Mouse (Mus musculus): ENCODE measurements around the gene Ptprj.
"Not testable (repeated sequence)": the region's sequence is repeated elsewhere in the genome, so short reads cannot be mapped to it uniquely, and the experiment has no call there.

The Ptprj gene

DNA sequence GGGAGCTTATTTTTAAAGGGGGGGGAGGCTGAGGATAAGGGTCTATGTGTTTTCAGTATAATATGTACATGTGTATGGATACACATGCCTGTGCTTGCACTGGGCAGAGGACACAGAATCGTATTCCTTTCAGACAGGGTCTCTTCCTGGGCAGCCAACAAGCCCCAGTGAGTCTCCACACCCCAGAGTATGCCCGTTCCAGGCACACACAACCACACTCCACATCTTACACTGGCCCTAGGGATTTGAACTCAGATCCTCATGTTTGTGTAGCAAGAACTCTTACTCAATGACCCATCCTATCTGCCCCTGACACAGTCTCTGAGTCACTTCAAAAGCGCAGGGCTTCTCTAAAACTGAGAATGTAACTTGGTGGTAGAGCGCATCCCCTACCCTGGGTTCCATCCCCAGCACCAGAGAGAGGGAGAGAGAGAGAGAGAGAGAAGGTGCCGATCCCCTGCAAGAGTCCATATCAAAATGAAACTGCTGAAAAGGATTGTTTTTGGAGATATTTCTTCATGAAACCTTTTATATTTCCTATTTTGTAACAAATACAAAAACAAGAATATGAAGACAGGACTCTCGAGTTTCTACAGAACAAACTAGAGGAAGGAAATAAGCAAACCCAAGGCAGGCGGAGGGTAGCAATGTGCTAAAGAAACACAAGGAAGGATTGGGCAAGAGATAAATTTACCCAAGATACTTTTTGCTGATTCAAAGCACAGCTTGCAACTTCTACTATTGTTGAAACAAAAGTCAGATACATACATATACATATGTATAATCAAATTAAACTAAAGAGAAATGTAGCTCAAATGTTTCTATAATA lies 2.8 kb downstream of the Ptprj start:
- no peak for DNase-seq (ENCODE audit: low spot score in 2 of 2)

DNA sequence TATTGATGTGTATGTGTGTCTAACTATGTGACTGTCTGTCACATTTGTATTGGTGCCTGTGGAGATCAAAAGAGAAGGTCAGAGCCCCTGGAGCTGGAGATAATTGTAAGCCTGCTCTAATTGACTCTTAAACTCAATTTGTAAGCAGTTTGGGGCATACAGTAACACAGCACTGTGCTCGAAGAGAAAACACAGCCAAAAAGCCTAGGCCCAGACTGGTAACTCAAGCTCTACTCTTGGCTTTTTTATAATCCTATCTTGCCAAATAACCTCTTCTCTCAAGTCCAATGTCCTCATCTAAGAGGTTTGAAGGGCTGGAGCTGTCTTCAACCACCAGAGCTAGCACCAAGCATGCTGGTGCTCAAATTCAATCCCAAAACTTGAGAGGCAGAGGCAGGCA lies 3.5 kb downstream of the Ptprj start:
- DNase-seq (ENCODE audit: low spot score in 2 of 2): no peak

DNA sequence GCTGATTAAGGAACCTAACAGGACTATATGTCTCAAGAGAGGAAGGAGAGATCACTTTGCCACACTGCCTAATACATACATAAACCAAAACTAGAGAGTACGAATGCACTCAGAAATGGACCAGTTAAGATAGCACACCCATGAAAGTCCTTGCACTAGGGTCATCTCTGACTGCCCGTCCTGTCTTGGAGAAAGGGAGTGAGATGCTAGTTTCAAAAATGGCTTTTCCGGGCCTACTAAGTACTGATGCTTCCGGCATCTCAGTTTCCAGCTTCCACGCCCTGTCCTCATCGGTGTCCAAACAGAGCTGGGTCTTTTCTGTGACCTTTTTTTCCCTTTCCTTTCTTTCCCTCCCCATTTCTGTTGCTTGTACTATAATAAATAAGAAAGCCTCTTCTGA lies 4.0 kb downstream of the Ptprj start:
- no peak for DNase-seq (ENCODE audit: low spot score in 2 of 2)

DNA sequence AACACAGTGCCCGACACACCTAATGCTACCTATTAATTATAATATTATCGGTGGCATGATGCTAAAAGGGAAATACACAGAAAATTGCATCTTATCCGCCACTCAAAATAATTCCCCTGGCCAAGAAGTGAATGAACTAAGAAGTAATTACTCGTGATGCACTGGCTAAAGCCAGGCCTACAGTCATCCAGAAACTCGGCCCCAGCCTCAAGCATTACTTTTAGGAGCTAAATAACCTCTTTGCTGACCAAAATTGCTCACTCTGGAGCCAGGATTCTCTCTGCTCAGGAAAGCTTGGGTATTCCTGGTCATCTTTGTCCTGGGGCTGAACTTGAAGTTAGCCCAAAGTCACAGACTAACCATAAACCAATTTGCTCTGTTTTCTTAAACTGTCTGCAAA lies 4.7 kb downstream of the Ptprj start:
- DNase-seq (ENCODE audit: low spot score in 2 of 2): no peak

DNA sequence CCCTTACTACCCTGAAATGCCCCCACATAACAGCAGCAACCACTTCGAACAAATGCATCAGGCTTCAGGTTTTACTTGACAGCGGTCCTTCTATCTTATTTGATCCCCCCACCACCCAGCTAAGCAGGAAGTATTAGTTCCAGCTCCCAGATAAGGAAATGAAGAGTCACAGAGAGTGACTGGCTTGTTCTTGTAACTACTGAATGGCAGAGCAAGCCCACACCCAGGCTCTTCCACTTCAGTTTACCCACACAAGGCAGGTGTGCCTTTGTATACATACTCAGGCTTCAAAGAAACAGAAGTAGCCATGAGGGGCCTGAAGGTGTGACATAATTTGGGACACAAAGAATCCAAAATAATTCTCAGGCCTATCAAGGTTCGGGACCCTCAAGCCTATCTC lies 5.3 kb downstream of the Ptprj start:
- no peak for DNase-seq (ENCODE audit: low spot score in 2 of 2)

DNA sequence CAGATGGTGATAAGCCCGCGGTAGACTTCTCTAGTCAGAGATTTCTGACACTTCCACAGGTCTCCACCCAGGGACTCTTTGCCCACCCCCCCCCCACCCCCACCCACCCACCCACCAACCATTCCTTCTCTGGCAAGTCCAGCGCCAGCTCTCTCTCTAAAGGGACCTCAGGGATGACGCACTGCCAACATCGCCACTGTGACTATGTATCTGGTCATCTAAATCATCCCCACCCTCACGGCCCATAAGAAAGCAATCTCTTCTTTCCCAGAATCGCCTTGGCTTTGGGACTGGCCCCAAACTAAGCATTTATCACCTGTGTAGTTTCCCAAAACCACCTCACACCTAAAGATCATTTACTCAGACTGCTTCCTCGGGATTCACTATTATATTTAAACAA lies 5.9 kb downstream of the Ptprj start:
- DNase-seq (ENCODE audit: low spot score in 2 of 2): no peak

DNA sequence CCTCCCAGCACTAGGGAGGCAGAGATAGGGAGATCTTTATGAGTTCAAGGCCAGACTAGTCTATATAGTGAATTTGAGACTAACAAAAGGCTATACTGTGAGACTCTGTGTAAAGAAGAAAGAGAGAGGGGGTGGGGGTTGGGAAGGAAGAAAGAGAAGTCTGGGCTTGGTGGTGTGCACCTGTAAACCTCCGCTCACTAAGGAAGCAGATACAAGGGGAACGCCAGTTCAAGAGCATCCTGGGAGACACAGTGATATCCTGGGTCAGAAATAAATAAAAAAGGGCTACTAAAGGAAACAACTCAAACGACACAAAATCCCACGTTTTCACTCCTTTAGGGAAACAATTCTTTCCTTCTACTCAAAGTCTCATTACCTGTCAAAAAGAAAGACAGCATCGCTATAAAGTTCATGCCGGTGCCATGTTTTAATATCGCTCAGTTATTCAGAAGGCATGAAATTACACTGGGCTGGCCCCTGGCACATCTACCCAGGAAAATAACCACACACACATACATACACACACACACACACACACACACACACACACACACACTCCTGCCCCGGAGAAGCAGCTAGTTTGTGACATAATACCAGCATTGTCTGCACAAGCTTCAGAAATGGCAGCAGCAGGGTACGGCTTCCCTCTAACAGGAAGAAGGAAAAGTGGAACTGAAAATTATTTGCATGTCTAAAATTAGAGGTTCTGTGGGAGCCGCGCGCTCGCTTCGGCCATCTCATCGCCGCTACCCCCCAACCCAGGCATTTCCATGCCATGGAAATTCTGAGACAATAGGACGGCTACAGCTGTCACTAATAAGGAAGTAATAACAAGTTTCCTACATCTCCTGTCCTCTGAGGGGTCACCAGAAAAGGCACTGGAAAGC lies 6.6 kb downstream of the Ptprj start:
- peak in 1 of 2 experiments; percentile 25 for DNase-seq (ENCODE audit: low spot score in 2 of 2)

DNA sequence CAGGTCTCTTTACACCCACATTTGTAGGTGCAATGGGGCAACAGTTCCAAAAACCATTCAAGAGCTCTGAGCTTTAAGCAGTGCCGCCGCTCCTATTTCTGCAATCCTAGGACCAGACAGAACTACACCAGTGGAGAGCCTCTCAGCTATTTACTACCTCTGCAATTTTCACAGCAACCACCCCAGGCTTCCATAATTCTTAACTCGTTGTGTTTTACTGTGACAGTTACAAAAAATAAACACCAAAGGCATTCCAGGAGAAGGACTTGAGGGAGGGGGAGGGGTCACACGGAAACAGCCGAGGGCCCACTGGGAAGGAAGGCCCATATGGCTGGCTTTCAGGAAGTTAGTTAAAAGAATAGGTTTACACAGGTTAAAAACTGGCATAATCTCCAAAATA lies 8.3 kb downstream of the Ptprj start:
- DNase-seq (ENCODE audit: low spot score in 2 of 2): no peak

DNA sequence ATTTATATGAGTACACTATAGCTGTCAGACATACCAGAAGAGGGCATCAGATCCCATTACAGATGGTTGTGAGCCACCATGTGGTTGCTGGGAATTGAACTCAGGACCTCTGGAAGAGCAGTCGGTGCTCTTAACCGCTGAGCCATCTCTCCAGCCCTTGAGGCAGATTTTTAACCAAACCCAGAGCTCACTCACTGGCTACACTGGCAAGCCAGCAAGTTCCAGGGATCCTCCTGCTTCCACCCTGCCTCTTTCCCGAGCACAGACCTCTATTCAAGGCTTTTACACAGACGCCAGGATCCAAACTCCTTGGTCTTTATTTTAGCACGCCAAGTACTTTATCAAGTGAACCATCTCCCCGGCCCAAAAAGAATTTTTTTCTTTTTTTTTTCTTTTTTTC lies 9.0 kb downstream of the Ptprj start:
- not testable (repeated sequence) for DNase-seq (ENCODE audit: low spot score in 2 of 2)

DNA sequence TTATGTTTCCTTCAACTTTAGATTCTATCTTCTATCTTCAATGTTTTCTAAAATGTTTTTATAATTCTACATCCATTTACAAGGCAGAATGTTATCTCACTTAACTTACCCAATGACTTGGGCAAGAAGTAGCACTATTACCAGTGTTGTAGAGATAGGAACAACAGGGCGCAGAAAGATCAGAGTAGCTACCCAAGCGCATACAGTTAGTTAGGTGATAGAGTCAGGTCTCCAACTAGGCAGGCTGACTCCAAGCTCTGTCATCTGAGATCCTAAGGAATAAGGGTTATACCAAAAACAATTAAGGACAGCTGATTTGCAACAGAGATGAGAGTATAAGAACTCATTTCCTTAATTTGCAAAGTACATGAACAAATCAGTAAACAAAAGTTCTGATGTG lies 9.6 kb downstream of the Ptprj start:
- DNase-seq (ENCODE audit: low spot score in 2 of 2): no peak

DNA sequence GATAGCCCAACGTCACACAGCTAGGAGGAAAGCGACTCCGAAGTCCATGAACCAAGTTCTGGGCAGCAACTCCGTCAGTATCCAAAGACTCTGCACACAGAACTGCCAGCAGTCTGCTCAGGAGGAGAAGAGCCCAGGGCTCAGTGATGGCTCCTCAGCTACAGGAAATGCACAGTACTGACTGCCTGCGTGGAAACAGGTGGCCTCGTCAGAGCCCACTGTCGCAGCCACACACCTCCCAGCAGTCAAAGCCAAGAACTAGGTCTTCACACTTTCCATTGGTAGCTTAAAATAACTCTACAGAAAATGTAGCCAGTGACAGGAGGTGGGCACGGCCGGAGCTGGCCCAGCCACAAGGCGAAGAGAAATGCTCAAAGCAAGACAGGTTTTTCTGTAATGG lies 10.2 kb downstream of the Ptprj start:
- DNase-seq (ENCODE audit: low spot score in 2 of 2): peak; percentile 32 to 38

DNA sequence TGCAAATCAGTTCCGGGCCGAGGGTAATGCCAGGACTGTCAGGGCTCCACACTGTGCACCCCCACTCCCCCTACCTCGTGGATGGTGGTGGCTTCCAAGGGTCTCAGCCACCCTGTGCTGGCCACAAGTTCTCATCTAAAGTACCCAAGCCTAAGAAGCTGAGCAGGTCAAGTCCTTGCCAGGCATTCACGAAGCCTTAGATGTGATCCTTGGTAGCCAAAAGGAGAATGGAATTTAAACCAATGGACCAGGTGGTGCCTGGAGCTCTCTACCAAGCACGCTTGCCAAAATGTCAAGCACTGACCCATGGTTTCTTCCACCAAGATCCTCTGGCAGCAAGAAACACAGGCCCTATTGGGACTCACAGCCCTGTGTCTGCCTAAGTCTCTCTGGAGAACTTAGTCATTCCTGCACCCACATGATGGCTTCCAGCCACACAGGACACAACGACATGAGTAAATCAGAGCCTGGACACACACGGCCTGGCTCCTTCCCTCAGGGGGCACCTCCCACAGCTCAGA lies 11.4 kb downstream of the Ptprj start:
- no peak for DNase-seq (ENCODE audit: low spot score in 2 of 2)

DNA sequence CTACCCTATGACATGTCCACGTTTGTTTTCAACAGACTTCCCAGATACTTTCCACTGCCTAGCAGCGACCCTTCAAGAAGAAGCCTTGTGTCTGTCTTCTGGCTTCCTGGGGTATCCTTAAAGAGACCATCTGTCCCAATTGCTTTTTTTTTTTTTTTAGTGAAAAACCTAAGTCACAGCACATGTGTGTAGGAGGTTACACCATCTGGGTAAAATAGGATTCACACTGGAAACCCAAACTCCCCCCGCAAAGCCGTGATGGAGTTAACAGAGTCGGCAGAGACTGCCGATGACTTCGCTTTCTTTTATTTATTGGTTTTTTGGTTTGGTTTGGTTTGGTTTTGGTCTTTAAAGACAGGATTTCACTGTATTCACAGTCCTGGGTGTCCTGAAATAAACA lies 12.4 kb downstream of the Ptprj start:
- DNase-seq (ENCODE audit: low spot score in 2 of 2): no peak

DNA sequence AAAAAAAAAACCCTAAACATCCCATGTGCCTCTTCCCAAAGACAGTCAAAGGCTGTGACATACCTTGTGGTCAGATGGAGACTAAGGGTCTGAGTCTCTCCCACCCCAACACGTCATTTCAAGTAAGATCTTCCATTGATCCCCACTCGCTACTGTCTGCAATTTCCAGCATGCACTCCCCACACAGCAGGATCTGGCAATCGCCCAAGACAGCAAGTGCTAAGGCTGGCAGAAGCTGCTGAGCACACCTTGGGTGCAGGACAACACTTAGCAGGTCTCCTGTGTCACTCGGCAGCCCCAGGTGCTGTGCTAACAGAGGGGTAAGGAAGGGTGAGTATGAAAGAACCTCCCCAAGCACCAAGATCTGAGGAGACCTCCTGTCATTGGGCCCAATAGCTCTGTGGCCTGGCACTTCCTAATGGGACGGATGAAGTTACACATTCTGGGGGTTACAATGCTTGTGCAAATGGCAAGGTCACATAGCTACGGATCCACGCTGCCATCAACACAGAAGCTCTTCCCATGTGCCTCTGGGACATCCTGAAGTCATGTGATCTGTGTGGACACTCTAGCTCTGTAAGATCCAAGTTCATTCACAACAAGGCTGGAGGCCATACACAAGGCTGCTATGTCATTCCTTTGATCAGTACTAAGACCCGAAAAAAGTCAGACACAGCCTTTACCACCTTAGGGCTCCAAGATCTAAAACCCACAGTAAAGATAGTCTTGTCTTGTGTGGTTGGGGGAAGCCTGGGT lies 13.5 kb downstream of the Ptprj start:
- DNase-seq (ENCODE audit: low spot score in 2 of 2): no peak

DNA sequence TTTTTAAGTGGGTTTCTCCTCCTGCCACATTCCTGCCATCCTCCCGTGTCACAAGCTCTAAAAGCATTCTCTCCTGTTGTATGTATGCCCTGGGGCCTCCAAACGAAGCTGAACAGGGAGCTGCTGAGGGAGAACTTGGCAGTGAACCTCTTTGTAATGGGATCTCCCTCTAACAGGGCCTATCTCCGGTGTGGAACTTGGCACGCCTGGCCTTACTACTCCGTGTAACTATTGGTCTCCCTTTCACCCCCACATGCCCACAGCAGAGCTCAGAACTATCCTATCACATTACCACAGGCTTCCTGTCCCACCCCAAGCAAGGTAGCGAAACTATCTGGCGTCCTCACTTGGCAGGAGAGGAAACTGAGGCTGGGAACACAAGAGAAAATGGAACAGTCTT lies 14.4 kb downstream of the Ptprj start:
- no peak for DNase-seq (ENCODE audit: low spot score in 2 of 2)

DNA sequence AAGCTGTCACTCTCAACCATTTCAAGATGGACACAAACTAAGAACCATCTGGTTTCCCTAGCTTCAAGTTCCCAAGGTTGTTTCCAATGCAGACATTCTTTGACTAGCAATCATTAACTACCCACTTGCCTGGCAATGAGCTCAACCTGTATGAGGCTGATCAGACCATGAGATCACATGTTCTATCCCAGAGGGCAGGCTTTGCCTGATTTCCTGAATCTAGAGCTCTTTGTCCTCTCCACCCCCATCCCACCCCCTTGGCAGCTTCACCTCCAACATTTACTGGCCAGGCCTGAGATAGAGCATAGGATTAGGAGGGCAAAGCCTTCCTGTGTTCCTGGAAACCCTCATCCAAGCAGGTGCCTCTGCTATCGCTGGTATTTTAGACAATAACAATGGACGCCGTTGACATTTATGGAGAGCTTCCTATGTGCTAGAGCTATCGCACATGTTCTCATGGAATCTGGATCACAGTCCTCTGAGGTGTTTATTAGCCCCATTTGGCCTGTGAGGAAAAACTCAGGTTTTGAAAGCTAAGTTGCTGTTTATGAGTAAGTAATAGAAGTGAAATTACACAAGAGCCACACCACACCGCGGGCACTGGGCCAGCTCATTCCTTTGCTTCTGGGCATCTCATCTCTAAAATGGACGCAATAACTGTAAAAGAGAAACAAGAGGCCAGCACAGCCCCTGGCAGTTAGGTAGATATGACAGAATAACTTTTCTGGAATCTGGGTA lies 15.1 kb downstream of the Ptprj start:
- no peak for DNase-seq (ENCODE audit: low spot score in 2 of 2)

DNA sequence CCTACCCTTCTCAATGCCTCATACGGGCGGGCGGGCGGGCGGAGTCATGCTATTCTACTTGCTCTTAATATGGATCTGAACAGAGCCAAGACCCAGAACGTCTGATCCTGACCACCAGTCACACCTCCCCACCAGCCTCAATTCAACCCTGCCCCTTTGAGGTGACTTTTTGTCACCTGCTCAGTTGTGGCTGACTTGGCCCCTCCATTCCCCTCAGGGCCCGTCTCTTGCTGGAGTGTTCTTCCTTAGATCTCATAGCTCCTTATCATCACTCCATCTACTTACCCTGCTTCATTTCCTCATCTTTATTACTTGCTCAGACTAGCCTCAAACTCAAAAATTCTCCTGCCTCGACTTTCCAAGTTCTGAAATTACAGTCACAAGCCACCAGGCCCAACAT lies 15.9 kb downstream of the Ptprj start:
- DNase-seq (ENCODE audit: low spot score in 2 of 2): peak; percentile 35 to 52

DNA sequence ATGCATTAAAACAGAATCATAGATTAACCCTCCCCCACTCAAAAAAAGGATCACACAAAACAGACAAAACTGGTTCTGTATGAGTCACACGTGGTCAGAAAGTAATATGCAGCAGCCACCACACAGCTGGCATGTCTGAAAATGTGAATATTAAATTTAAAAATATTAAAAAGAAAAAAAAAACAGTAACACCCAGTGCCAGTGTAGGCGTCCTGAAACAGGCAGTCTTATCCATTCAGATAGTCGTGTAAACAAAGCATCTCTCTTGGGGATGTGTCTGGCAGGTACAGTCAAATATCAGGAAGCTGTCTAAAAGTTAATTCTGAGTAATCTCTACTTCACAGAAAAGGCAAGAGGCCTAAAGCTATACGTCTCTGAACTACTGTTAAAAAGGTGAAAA lies 17.3 kb downstream of the Ptprj start:
- DNase-seq (ENCODE audit: low spot score in 2 of 2): no peak

DNA sequence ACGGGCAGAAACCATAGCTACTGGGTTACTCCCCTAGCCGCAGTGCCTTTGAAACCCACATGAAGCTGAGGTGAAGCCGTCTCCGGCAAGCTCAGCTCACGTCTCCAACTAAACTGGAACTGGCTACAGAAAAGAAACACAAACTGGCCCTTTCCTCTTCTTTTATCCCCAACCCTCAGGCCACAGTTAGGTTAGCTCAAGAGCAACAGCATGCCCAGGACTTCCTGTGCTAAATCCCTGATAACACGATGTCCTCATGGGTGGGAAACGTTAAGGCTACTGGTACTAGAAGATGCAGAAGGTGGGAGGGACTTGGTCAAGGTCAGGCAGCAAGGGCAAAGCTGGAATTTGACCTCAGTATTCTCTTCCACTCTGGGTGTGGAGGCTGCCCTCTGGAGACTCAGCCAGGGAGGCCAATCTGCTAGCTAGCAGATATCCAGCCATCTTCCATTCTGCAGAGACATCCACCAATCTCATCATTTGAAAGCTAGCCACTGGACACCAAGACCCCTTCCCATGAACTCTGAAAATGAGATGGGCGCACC lies 18.2 kb downstream of the Ptprj start:
- no peak for DNase-seq (ENCODE audit: low spot score in 2 of 2)

DNA sequence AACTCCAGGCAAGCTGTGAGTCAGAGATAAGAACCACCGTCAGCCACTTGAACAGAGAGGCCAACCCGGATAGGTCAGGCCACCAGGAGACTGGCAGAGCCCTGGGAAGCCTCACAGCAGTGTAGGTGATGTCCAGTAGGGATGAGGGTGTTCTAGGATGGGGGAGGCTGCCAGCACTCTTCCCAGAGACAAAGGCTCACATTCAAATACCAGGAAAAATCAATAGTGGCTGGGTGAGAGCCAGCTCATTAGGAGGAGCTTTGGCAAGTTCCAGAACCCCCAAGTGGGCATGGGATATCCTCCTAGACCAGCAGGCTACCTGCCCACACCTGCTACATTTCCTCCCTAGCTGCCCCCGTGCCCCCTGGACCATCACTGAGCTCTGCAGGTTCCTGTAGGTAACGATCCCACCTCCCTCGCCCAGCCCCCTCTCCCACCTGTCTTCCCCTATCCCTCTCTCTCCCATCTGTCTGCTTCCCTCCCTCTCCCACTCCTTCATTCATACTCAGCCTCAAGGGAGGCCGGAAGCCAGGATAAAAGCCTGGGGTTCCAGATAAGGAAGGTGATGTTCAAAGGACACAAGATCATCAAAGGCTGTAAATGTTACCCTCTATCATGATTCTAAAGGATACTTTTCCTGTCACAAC lies 20.1 kb downstream of the Ptprj start:
- DNase-seq (ENCODE audit: low spot score in 2 of 2): no peak

All from natural killer cell, adult 2 months (primary cell).